Mouse (Mus musculus): ENCODE data around the gene Ess2. TPM values are rescaled to one million over a fixed set of nuclear protein-coding genes. Genes with fewer than 3 reads are reported as not detected.
A peak's percentile ranks its signal among the peaks of the same experiment; 100 is the strongest.

The Ess2 gene
- polyA plus RNA-seq, 1 experiment from 2014 or later = 38.5 TPM

DNA sequence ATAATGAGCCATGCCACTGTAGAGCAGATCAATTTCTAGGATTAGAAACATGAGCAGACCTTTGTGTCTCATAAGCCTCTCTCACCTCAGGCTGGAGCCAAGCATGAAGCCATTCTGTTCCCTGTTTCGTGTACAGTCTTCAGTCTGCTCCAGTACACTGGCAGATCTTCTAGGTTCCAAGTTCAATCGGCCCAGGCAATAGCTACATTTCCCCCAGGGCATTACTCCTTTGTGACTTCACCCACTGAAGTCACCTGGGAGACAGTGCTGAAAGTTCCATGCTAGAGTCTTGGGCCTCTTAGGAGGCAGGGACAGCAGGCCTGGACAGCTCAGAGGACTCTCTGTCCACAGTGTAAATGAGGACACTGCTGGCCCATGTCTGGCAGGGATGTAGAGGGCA is 17.2 kb downstream of the Ess2 start, which contains the start of gene Tssk1:
Tssk1 (plus strand) TSS at position 301 of the 400 bp plus-strand sequence.
- 75% methylated on average over 2 of the region's 2 CpGs for WGBS
- no peaks in the 10 kb centered on the region for H3K9me3 ChIP-seq (ENCODE audit: control insufficient read depth, low read length)
- ATAC-seq (ENCODE audit: low FRiP score, low TSS enrichment) = no peak

GRCm38 (mm10) chr16:17892606-17893005 is 18.5 kb downstream of the Ess2 start:
- Histone ChIP-seq H3K9ac (ENCODE audit: low read depth, low read length) (no peak overlapping the region), H3K27ac (ENCODE audit: low read depth, low read length) (no peak overlapping the region), H3K4me3 (ENCODE audit: low read length) (no peak overlapping the region), H3K4me2 (replicated peaks; ENCODE audit: low read depth, low read length) (no peak overlapping the region), H3K9me3 (ENCODE audit: control insufficient read depth, low read length) (no peaks in the 10 kb centered on the region), H3K27me3 (ENCODE audit: control insufficient read depth, insufficient read depth, low read length) (no peaks in the 10 kb centered on the region), H3K4me1 (ENCODE audit: control insufficient read depth, insufficient read depth, low read length) (peaks cover 11% of the 10 kb centered on the region), H3K36me3 (ENCODE audit: control insufficient read depth, insufficient read depth, low read length) (peaks cover 3% of the 10 kb centered on the region; the same call in 1 of the 2 replicates)
- no peak for ATAC-seq (ENCODE audit: low FRiP score, low TSS enrichment)
- WGBS = 74% methylated on average over 3 of the region's 3 CpGs

More for the DNA sequence above, 17.2 kb downstream of the Ess2 start, which contains the start of gene Tssk1:
- H3K36me3 ChIP-seq (ENCODE audit: control insufficient read depth, insufficient read depth, low read length) = peaks cover 3% of the 10 kb centered on the region; the same call in 1 of the 2 replicates
- no peak within 1 kb of the TSS for H3K27ac ChIP-seq (ENCODE audit: low read depth, low read length)
- H3K9ac ChIP-seq (ENCODE audit: low read depth, low read length) = no peak within 1 kb of the TSS
- H3K4me2 ChIP-seq (replicated peaks; ENCODE audit: low read depth, low read length) = no peak within 1 kb of the TSS
- peaks cover 11% of the 10 kb centered on the region for H3K4me1 ChIP-seq (ENCODE audit: control insufficient read depth, insufficient read depth, low read length)
- H3K4me3 ChIP-seq (ENCODE audit: low read length) = no peak within 1 kb of the TSS
- no peaks in the 10 kb centered on the region for H3K27me3 ChIP-seq (ENCODE audit: control insufficient read depth, insufficient read depth, low read length)

DNA sequence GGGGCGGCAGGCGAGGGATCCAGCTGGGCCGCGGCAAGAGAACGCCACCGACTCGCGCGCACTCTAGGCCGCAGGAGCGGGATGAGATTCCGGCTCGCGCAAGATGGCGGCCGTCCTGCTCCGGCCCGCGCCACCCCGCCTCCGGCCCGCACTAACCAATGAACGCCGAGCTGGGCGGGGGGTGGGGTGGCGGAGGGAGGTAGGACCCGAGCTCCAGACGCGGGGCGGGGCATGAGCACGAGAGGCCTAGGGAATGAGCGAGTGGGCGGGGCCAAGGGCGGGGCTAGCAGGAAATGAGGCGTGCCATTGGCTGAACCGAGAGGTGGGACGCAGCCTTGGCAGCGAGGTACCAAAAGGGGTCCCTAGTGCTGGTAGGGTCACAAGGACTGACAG is 19.6 kb downstream of the Ess2 start, which contains the start of gene Gm20518:
Gm20518 (minus strand) TSS at position 105 of the 393 bp plus-strand sequence.
- WGBS = under 1% methylated on average over 35 of the region's 38 CpGs
- peak within 1 kb of the TSS; percentile 92 for H3K27ac ChIP-seq (ENCODE audit: low read depth, low read length)
- H3K36me3 ChIP-seq (ENCODE audit: control insufficient read depth, insufficient read depth, low read length) = peaks cover 3% of the 10 kb centered on the region; the same call in 1 of the 2 replicates
- peaks cover 11% of the 10 kb centered on the region for H3K4me1 ChIP-seq (ENCODE audit: control insufficient read depth, insufficient read depth, low read length)
- H3K4me3 ChIP-seq (ENCODE audit: low read length) = peak within 1 kb of the TSS; percentile 97
- peak within 1 kb of the TSS; percentile 96 for H3K9ac ChIP-seq (ENCODE audit: low read depth, low read length)
- peak; percentile 98 for ATAC-seq (ENCODE audit: low FRiP score, low TSS enrichment)
- peak within 1 kb of the TSS; percentile 91 for H3K4me2 ChIP-seq (replicated peaks; ENCODE audit: low read depth, low read length)
- no peaks in the 10 kb centered on the region for H3K27me3 ChIP-seq (ENCODE audit: control insufficient read depth, insufficient read depth, low read length)
- H3K9me3 ChIP-seq (ENCODE audit: control insufficient read depth, low read length) = no peaks in the 10 kb centered on the region

DNA sequence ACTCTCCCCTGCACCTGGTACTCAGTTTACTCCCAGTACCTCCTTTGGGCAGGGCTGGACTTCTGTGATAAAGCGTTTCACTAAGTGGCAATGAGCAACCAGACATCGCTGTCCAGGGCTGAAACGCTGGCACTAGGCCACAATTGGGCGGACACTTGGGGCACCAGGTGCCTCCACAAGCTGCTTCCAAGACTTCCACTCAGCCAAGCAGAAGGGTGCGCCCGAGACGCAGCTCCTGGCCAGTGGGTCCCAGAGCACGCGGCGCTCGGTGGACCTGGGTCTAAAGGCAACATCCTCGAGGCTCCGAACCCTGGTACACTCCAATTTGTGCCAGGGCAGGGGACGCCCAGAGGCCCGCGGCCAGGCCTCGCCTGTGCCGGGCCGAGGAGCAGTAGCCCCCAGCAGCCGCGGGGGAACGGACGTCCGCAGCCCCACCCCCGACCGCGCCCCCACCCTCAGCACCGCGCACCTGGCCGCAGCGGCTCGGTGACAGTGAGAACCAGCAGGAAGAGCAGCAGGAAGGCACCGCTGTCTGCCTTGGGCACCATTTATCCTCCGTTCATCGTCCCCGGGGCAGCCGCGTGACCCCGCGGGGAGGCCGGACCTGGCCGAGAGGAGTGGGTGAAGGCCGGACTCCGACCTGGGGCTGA is 20.1 kb downstream of the Ess2 start:
- Histone ChIP-seq H3K4me1 (ENCODE audit: control insufficient read depth, insufficient read depth, low read length) (peaks cover 11% of the 10 kb centered on the region), H3K27me3 (ENCODE audit: control insufficient read depth, insufficient read depth, low read length) (no peaks in the 10 kb centered on the region), H3K9me3 (ENCODE audit: control insufficient read depth, low read length) (no peaks in the 10 kb centered on the region), H3K4me2 (replicated peaks; ENCODE audit: low read depth, low read length) (peak overlapping the region; percentile 91), H3K36me3 (ENCODE audit: control insufficient read depth, insufficient read depth, low read length) (peaks cover 3% of the 10 kb centered on the region; the same call in 1 of the 2 replicates), H3K4me3 (ENCODE audit: low read length) (peak overlapping the region; percentile 97), H3K9ac (ENCODE audit: low read depth, low read length) (peak overlapping the region; percentile 96), H3K27ac (ENCODE audit: low read depth, low read length) (peak overlapping the region; percentile 92)
- peak; percentile 80 for ATAC-seq (ENCODE audit: low FRiP score, low TSS enrichment)
- WGBS = 0% methylated on average over 44 of the region's 44 CpGs

DNA sequence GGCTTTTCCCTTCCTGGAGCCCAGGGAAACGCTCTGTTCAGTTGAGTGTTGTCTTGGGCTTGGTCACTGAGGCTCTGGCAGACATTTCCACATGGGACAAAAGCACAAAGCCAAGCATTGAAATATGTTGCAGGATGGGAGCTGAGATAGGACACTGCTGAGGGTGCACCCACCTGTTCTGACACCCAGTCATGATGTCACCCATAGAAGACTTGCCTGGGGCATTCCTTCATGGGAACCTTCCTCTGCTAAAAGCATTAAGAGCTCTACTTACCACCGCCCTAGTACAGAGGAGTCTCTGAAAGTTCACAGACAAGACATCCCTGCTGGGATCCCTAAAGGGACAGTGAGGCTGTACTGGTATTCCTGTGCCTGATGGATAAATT is 20.8 kb downstream of the Ess2 start:
- WGBS = 41% methylated on average over 2 of the region's 2 CpGs
- Histone ChIP-seq H3K4me3 (ENCODE audit: low read length) (peak overlapping the region; percentile 97), H3K4me1 (ENCODE audit: control insufficient read depth, insufficient read depth, low read length) (peaks cover 11% of the 10 kb centered on the region), H3K27me3 (ENCODE audit: control insufficient read depth, insufficient read depth, low read length) (no peaks in the 10 kb centered on the region), H3K36me3 (ENCODE audit: control insufficient read depth, insufficient read depth, low read length) (peaks cover 3% of the 10 kb centered on the region; the same call in 1 of the 2 replicates), H3K9me3 (ENCODE audit: control insufficient read depth, low read length) (no peaks in the 10 kb centered on the region), H3K4me2 (replicated peaks; ENCODE audit: low read depth, low read length) (peak overlapping the region; percentile 91), H3K27ac (ENCODE audit: low read depth, low read length) (no peak overlapping the region), H3K9ac (ENCODE audit: low read depth, low read length) (peak overlapping the region; percentile 96)
- ATAC-seq (ENCODE audit: low FRiP score, low TSS enrichment) = no peak

DNA sequence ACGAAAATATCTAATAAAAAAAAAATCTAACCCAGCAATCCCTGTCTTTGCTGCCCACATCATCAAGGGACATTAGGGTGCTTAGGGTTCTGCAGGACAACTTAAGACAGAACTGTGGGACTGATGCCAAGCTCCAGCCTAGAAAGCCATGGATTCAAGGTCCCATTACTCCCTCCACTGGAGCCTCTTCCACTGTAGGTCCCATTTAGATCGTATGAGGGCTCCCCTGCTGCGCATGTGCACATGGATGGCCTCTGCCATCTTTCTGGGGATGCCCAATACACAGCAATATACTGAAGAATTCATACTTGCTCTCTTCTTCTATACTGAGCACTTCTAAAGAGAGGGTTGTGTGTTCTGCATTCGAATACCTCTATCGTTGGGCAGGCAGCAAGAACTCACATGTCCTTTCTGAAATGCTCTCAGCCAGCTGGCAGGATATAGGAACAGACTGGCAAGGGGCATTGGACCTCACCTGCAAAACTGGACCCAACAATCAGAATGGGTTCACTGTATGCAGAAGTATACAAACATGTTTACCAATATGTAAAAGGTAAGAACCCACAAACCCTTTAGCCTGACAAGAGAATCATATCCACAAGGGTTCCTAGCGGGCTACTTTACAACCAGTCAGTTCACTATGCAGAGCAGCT is 21.3 kb downstream of the Ess2 start:
- Histone ChIP-seq H3K9ac (ENCODE audit: low read depth, low read length) (peak overlapping the region; percentile 96; the same call in 1 of the 2 replicates), H3K9me3 (ENCODE audit: control insufficient read depth, low read length) (no peaks in the 10 kb centered on the region), H3K4me1 (ENCODE audit: control insufficient read depth, insufficient read depth, low read length) (peaks cover 11% of the 10 kb centered on the region), H3K4me3 (ENCODE audit: low read length) (peak overlapping the region; percentile 97), H3K36me3 (ENCODE audit: control insufficient read depth, insufficient read depth, low read length) (peaks cover 3% of the 10 kb centered on the region; the same call in 1 of the 2 replicates), H3K27ac (ENCODE audit: low read depth, low read length) (no peak overlapping the region), H3K4me2 (replicated peaks; ENCODE audit: low read depth, low read length) (peak overlapping the region; percentile 91), H3K27me3 (ENCODE audit: control insufficient read depth, insufficient read depth, low read length) (no peaks in the 10 kb centered on the region)
- 82% methylated on average over 6 of the region's 6 CpGs for WGBS
- no peak for ATAC-seq (ENCODE audit: low FRiP score, low TSS enrichment)

DNA sequence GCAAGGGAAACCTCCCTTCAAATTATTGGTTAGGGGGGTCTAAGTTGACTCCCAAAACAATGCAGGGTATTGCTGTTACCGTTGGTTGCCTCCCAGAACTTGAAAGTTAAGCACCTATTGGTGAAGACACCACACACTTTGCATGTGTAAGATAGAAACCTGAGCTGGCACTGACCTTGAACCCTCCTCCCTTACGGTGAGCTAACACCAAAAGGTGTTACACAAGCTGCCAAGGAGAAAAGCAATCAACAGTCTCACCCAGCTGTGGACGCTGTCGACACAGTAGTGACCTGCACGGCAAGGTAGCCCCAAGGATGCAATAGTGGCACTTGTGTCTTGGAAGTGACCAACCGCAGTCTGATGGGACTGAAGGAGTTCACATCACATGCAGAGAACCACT is 27.0 kb downstream of the Ess2 start:
- no peak for ATAC-seq (ENCODE audit: low FRiP score, low TSS enrichment)
- Histone ChIP-seq H3K9ac (ENCODE audit: low read depth, low read length) (no peak overlapping the region), H3K9me3 (ENCODE audit: control insufficient read depth, low read length) (no peaks in the 10 kb centered on the region), H3K4me1 (ENCODE audit: control insufficient read depth, insufficient read depth, low read length) (0 out of 2 replicates have a peak, but pooled peaks cover 2% of the 10 kb centered on the region), H3K27me3 (ENCODE audit: control insufficient read depth, insufficient read depth, low read length) (no peaks in the 10 kb centered on the region), H3K27ac (ENCODE audit: low read depth, low read length) (no peak overlapping the region), H3K4me2 (replicated peaks; ENCODE audit: low read depth, low read length) (no peak overlapping the region), H3K4me3 (ENCODE audit: low read length) (no peak overlapping the region), H3K36me3 (ENCODE audit: control insufficient read depth, insufficient read depth, low read length) (0 out of 2 replicates have a peak, but pooled peaks cover 3% of the 10 kb centered on the region)
- WGBS = 68% methylated on average over 6 of the region's 6 CpGs

DNA sequence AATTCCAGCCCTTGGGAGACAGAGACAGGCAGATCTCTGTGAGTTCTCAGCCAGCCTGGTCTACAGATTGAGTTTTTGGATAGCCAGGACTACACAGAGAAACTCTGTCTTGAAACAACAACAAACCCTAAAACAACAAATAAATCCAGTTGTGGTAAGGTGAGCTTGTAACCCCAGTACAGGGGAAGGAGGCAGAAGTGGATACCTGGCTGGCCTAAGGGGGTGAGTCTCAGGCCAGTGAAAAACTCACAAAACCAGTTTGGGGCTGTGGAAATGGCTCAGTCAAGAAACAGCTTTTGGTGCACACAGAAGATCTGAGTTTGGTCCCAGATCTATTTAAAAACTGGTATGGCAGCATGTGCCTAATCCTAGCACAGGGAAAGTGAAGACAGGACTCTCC is 29.0 kb downstream of the Ess2 start:
- Histone ChIP-seq H3K4me1 (ENCODE audit: control insufficient read depth, insufficient read depth, low read length) (0 out of 2 replicates have a peak, but pooled peaks cover 2% of the 10 kb centered on the region), H3K36me3 (ENCODE audit: control insufficient read depth, insufficient read depth, low read length) (0 out of 2 replicates have a peak, but pooled peaks cover 3% of the 10 kb centered on the region), H3K4me2 (replicated peaks; ENCODE audit: low read depth, low read length) (no peak overlapping the region), H3K4me3 (ENCODE audit: low read length) (no peak overlapping the region), H3K27me3 (ENCODE audit: control insufficient read depth, insufficient read depth, low read length) (no peaks in the 10 kb centered on the region), H3K27ac (ENCODE audit: low read depth, low read length) (no peak overlapping the region), H3K9ac (ENCODE audit: low read depth, low read length) (no peak overlapping the region), H3K9me3 (ENCODE audit: control insufficient read depth, low read length) (no peaks in the 10 kb centered on the region)
- ATAC-seq (ENCODE audit: low FRiP score, low TSS enrichment) = no peak

DNA sequence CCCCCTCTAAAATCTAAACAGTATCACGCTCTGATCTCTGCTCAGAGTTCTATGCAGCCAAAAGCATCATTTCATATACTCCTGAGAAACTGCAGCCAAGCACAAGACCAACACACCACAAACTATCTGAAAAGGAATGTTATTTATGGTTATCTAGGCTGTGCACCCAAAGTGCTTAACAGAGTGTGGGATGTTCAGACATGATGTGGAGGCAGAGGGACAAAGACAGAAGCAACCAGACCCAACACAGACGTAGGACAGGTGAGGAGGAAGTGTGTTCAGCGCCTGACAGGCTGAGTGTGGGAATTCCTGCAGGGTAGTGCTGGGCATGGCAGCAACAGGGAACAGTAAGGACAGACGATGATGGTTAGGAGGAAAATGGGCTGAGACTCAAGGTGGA is 31.6 kb downstream of the Ess2 start:
- WGBS = 97% methylated on average over 4 of the region's 4 CpGs
- H3K9me3 ChIP-seq (ENCODE audit: control insufficient read depth, low read length) = no peaks in the 10 kb centered on the region
- H3K4me3 ChIP-seq (ENCODE audit: low read length) = no peak overlapping the region
- H3K27ac ChIP-seq (ENCODE audit: low read depth, low read length) = no peak overlapping the region
- no peak overlapping the region for H3K9ac ChIP-seq (ENCODE audit: low read depth, low read length)
- H3K27me3 ChIP-seq (ENCODE audit: control insufficient read depth, insufficient read depth, low read length) = no peaks in the 10 kb centered on the region
- H3K4me2 ChIP-seq (replicated peaks; ENCODE audit: low read depth, low read length) = no peak overlapping the region
- no peak for ATAC-seq (ENCODE audit: low FRiP score, low TSS enrichment)
- H3K36me3 ChIP-seq (ENCODE audit: control insufficient read depth, insufficient read depth, low read length) = 0 out of 2 replicates have a peak, but pooled peaks cover 3% of the 10 kb centered on the region
- 0 out of 2 replicates have a peak, but pooled peaks cover 2% of the 10 kb centered on the region for H3K4me1 ChIP-seq (ENCODE audit: control insufficient read depth, insufficient read depth, low read length)
